Mouse (Mus musculus) neural tube, embryonic 14.5 days (tissue): ENCODE measurements around the gene Enox1. TPM values are rescaled to one million over a fixed set of nuclear protein-coding genes. Genes with fewer than 3 reads are reported as not detected.

Experiments
- ATAC-seq: fragments of 200-750 bp; cut with Nextera tagmentation; 2 replicates; pipeline ENCODE4 v1.8.0; 2017; ENCODE audit warnings: low read depth, mild to moderate bottlenecking, moderate TSS enrichment, moderate library complexity
- H3K27ac ChIP-seq: fragments of 300-500 bp; sonication (generic); 2 replicates; pipeline ENCODE4 v1.5.1; 2014; ENCODE audit warnings: low read depth, mild to moderate bottlenecking, control low read depth, low read length, moderate library complexity, mixed read lengths
- H3K27me3 ChIP-seq: fragments of 300-500 bp; sonication (generic); 2 replicates; pipeline ENCODE4 v1.6.1; 2014; ENCODE audit warnings: low read length; ENCODE audit not compliant: control insufficient read depth, insufficient read depth
- H3K36me3 ChIP-seq: fragments of 300-500 bp; sonication (generic); 2 replicates; pipeline ENCODE4 v1.6.1; 2014; ENCODE audit warnings: low read length, mixed read lengths; ENCODE audit not compliant: control insufficient read depth, insufficient read depth
- H3K4me1 ChIP-seq: fragments of 300-500 bp; sonication (generic); 2 replicates; pipeline ENCODE4 v1.6.1; 2014; ENCODE audit warnings: low read length; ENCODE audit not compliant: control insufficient read depth, insufficient read depth
- H3K4me2 ChIP-seq: fragments of 300-500 bp; sonication (generic); 2 replicates; pipeline ENCODE4 v1.6.1; 2014; ENCODE audit warnings: mild to moderate bottlenecking, low read depth, low read length, control low read depth
- H3K4me3 ChIP-seq: fragments of 300-500 bp; sonication (generic); 2 replicates; pipeline ENCODE4 v1.5.1; 2014; ENCODE audit warnings: low read depth, low read length, control low read depth, mixed read lengths
- H3K9ac ChIP-seq: fragments of 300-500 bp; sonication (generic); replicated peaks from 2 replicates; pipeline ENCODE4 v1.6.1; 2014; ENCODE audit warnings: low read depth, mild to moderate bottlenecking, control low read depth, low read length, mixed read lengths
- H3K9me3 ChIP-seq: fragments of 300-500 bp; sonication (generic); 2 replicates; pipeline ENCODE4 v1.6.1; 2016; ENCODE audit warnings: low read length; ENCODE audit not compliant: control insufficient read depth
- WGBS: fragments of 180-500 bp; shearing (Covaris S2); extraction: QIAGEN DNeasy Blood & Tissue Kit; methylation state at CpG from one replicate; pipeline ENCODE4 v1.1.7; 2014; 5-methylcytosine and 5-hydroxymethylcytosine counted together
- polyA plus RNA-seq: library from polyadenylated mRNA; unstranded; fragments of >200 nt; fragmentation: Nextera tagmentation; extraction: Ambion mirVana; gene quantifications from 2 replicates; pipeline ENCODE4 v1.2.1, GENCODE M21; 2014

Enox1 gene
- polyA plus RNA-seq, 1 experiment from 2014 or later = 36.2 TPM

DNA sequence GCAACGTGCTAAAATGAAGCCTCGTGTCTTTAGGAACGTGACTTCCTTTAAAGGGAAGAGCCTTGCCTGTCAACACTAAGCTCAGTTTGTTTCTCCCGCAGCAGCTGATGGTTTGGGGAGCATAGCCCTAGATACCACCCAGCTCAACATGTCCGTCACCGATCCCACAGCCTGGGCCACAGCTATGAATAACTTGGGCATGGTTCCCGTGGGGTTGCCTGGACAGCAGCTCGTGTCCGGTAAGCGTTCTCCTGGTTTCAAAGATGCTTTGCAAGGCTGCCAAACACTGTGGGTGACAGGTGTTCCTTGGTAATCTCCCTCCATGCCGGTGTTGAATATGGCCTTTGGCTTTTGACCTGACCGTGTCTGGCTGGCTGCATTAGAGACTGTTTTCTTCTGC lies 351.5 kb downstream of the Enox1 start:
- H3K36me3 ChIP-seq = 0 out of 2 replicates have a peak, but pooled peaks cover 3% of the 10 kb centered on the region

DNA sequence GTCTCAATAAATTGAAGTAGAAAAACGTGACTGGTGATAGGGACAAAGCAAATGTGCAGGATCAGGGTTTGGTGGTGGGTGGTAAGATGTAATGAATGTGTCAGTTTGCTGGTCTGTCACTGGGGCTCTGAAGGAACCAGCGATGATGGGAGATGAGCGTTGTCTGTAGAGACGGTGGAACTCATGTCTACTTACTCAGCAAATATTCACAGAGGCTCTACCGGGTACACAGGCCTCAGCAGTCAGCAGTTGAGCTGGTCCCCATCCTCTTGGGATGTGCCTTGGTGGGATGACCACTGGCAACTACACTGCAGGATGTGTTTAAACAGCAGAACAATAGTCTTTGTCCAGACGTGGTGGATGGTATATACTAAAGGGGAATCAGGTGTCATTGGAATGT lies 352.5 kb downstream of the Enox1 start:
- Histone ChIP-seq H3K4me2 (no peak overlapping the region), H3K9me3 (no peaks in the 10 kb centered on the region), H3K4me1 (no peaks in the 10 kb centered on the region), H3K9ac (no peak overlapping the region), H3K4me3 (no peak overlapping the region), H3K27me3 (no peaks in the 10 kb centered on the region), H3K36me3 (0 out of 2 replicates have a peak, but pooled peaks cover 3% of the 10 kb centered on the region), H3K27ac (no peak overlapping the region)
- WGBS = 86% methylated on average over 6 of the region's 6 CpGs
- no peak for ATAC-seq

More for the DNA sequence above, 351.5 kb downstream of the Enox1 start:
- H3K27me3 ChIP-seq = no peaks in the 10 kb centered on the region
- no peak overlapping the region for H3K4me3 ChIP-seq
- no peak overlapping the region for H3K27ac ChIP-seq
- WGBS = 74% methylated on average over 12 of the region's 12 CpGs
- H3K4me2 ChIP-seq = no peak overlapping the region
- peak; percentile 58; the same call in 1 of the 2 replicates for ATAC-seq
- no peaks in the 10 kb centered on the region for H3K4me1 ChIP-seq
- no peak overlapping the region for H3K9ac ChIP-seq
- no peaks in the 10 kb centered on the region for H3K9me3 ChIP-seq

DNA sequence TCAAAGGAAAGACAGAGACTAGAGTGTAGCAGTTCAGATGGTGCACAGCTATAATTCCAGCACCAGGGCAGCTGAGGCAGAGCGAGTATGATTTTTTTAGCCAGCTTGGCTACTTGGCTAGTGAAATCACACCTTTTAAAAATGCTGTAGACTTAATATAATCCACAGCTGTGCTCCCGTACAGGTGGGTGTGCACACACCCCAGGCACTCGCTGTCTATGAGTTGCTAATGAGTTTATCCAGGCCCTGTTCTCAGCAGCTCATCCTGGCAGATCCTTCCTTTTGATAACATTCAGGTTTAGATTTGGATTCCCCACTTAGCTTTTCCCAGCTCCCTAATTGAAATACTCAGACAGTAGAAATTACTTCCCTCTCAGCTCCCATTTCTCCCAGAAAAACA lies 353.4 kb downstream of the Enox1 start:
- Histone ChIP-seq H3K27me3 (no peaks in the 10 kb centered on the region), H3K4me3 (no peak overlapping the region), H3K4me1 (no peaks in the 10 kb centered on the region), H3K27ac (no peak overlapping the region), H3K9ac (no peak overlapping the region), H3K9me3 (no peaks in the 10 kb centered on the region), H3K4me2 (no peak overlapping the region), H3K36me3 (0 out of 2 replicates have a peak, but pooled peaks cover 3% of the 10 kb centered on the region)
- ATAC-seq = no peak
- WGBS = 79% methylated on average over 3 of the region's 3 CpGs

DNA sequence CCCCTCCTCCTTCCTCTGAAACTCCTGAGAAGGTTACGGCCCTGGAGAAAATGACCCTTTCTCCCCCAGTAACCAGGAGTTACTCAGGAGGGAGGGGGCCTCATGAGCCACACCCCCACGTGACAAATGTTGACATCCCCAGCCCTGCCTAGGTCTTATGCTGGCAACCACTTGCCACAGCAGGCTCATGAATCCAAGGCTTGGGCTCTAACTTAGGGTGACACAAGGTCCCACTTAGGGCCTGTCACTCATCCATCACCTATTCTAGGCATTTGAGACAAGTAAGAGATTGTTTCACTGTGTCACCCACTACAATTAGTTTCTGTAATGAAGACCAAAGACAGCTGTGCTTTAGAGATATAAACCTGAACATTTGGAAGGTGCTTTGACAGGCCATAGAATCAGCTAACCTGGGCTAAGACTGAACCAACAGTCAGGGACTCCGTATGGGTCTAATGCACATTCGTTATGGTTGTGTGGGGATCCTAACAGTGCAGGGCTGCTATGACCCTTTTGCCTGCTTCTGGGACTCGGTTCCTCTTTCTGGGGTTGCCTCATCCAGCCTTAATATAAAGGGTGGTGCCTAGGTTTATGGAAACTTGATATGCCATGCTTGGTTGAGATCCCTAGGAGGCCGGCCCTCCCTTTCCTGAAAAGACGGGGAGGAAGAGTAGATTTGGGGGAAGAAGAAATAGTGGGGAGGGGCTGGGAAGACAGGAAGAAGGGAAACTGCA lies 354.7 kb downstream of the Enox1 start:
- no peak overlapping the region for H3K4me2 ChIP-seq
- 82% methylated on average over 7 of the region's 7 CpGs for WGBS
- no peaks in the 10 kb centered on the region for H3K27me3 ChIP-seq
- H3K9ac ChIP-seq = no peak overlapping the region
- no peak for ATAC-seq
- no peaks in the 10 kb centered on the region for H3K4me1 ChIP-seq
- no peak overlapping the region for H3K4me3 ChIP-seq
- H3K36me3 ChIP-seq = 0 out of 2 replicates have a peak, but pooled peaks cover 3% of the 10 kb centered on the region
- H3K27ac ChIP-seq = no peak overlapping the region
- no peaks in the 10 kb centered on the region for H3K9me3 ChIP-seq

DNA sequence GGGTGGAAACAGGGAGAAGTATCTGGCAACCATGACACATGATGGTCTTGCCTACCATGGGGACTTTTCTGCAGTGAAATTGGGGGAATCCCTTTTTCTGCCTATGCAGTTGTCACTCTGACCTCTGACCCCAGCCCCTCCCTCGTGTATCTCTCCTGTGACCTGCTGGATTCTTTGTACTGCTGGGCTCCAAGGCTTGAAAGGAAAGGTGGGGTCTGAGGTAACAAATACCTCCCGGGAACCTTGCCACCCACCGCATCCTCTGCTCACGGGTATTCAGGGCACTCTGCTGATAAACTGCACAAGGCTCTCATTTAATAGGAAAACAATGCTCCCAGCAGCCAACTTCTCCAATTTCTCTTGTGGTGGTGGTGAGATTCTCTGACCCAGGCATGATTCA lies 361.5 kb downstream of the Enox1 start:
- Histone ChIP-seq H3K9ac (no peak overlapping the region), H3K4me3 (no peak overlapping the region), H3K27me3 (no peaks in the 10 kb centered on the region), H3K4me1 (no peaks in the 10 kb centered on the region), H3K4me2 (no peak overlapping the region), H3K36me3 (no peaks in the 10 kb centered on the region), H3K27ac (no peak overlapping the region), H3K9me3 (no peaks in the 10 kb centered on the region)
- no peak for ATAC-seq
- 88% methylated on average over 4 of the region's 4 CpGs for WGBS

DNA sequence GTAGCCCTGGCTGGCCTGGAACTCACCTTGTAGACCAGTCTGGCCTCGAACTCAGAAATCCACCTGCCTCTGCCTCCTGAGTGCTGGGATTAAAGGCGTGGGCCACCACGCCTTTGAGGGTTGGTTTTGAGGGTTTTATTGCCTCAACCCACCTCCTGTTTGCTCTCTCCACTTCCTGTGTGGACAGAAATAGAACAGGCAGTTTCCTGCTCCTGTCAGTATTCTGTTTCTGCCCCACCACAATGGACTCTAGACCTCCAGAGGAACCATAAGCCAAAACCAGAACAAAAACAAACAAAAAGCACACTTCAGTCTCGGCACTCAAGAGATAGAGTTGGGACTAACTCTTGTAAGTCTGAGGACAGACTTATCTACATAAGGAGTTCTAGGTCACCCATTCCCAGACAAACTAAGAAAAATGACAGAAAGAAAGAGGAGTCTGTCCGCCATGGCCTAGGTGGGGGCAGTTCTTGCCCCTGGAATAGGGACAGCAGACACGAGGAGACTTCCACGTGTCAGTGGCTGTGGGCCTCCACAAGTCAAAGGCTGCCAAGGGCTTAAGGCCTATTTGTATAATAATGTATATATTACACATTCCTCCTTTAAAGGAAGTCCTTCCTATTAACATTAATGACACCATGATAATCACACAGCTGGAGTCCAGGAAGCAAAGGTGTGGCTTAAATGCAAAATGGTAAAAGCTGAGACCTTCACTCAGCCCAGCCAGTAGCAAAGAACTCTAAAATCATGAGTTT lies 362.6 kb downstream of the Enox1 start:
- no peak for ATAC-seq
- no peaks in the 10 kb centered on the region for H3K4me1 ChIP-seq

DNA sequence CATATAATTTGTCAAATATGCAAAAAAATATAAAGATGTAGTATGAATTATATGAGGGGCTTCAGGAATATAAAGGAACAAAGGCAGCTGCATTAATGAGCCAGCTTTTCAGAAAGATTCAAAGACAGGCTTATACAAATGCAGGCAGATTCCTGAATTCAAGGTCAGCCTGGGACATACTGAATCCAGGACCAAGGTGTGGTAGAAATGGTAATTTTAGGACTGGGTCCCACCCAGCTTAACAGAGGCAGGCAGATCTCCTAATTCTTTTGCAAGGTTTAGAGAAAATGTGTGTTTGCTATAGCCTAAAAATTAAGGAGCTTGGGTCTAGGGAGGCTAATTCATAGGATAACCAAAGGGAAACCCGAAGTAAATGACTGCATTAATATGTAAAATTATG lies 363.1 kb downstream of the Enox1 start:
- no peaks in the 10 kb centered on the region for H3K9me3 ChIP-seq
- no peak overlapping the region for H3K4me2 ChIP-seq
- WGBS = 86% methylated on average over 1 of the region's 1 CpGs
- no peak overlapping the region for H3K4me3 ChIP-seq
- H3K27ac ChIP-seq = no peak overlapping the region
- no peak for ATAC-seq
- H3K27me3 ChIP-seq = no peaks in the 10 kb centered on the region
- no peaks in the 10 kb centered on the region for H3K36me3 ChIP-seq
- H3K9ac ChIP-seq = no peak overlapping the region
- no peaks in the 10 kb centered on the region for H3K4me1 ChIP-seq

More for the DNA sequence above, 362.6 kb downstream of the Enox1 start:
- H3K36me3 ChIP-seq = no peaks in the 10 kb centered on the region
- no peak overlapping the region for H3K9ac ChIP-seq
- no peaks in the 10 kb centered on the region for H3K27me3 ChIP-seq
- WGBS = 75% methylated on average over 7 of the region's 7 CpGs
- H3K9me3 ChIP-seq = no peaks in the 10 kb centered on the region
- H3K4me2 ChIP-seq = no peak overlapping the region
- no peak overlapping the region for H3K27ac ChIP-seq
- no peak overlapping the region for H3K4me3 ChIP-seq

DNA sequence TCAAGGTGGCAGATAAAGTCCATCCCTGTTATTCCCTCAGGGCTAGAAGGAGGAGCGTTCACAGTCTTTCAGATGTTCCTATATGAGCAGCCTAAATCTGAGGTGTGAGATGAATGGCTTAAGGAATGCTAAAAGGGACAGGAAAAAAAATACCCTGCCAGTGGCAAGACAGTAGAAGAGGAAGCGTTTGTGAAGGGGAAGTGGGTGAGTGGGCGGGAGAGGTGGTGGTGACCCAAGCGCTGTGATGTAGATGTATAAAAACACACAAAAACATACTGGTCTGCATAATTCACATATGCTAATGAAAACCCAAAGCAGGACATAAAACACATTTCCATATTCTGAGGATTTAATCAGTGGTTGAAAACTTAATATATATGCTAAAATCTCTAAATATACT lies 367.7 kb downstream of the Enox1 start:
- Histone ChIP-seq H3K4me1 (no peaks in the 10 kb centered on the region), H3K9me3 (no peaks in the 10 kb centered on the region), H3K4me2 (no peak overlapping the region), H3K27ac (no peak overlapping the region), H3K27me3 (no peaks in the 10 kb centered on the region), H3K9ac (no peak overlapping the region), H3K4me3 (no peak overlapping the region), H3K36me3 (no peaks in the 10 kb centered on the region)
- 80% methylated on average over 4 of the region's 4 CpGs for WGBS
- ATAC-seq = no peak

DNA sequence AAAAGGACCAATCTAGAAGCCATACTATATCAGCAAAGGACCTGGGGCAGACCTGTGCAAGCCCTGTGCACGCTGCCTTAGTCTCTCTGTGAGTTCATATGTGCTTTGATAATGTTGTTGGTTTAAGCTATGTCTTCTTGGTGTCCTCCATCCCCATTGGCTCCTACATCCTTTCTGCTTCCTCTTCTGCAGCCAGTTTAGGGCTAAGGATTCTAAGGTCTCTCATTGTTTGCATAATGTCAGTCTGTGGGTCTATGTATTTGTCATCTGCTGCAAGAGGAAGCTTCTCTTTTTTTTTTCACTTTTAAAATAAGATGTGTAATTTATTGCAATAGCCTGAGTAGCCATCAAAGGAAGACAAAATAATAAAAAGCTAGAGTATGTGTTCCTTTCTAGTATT lies 369.7 kb downstream of the Enox1 start:
- H3K9ac ChIP-seq = no peak overlapping the region
- H3K4me2 ChIP-seq = no peak overlapping the region
- 92% methylated on average over 1 of the region's 1 CpGs for WGBS
- H3K27me3 ChIP-seq = no peaks in the 10 kb centered on the region
- H3K27ac ChIP-seq = no peak overlapping the region
- no peak for ATAC-seq
- no peak overlapping the region for H3K4me3 ChIP-seq
- H3K36me3 ChIP-seq = no peaks in the 10 kb centered on the region
- H3K4me1 ChIP-seq = no peaks in the 10 kb centered on the region
- no peaks in the 10 kb centered on the region for H3K9me3 ChIP-seq
